Mouse (Mus musculus) cerebellum, postnatal 36 days (tissue): Measurements from ENCODE around the gene Mtx1.
"Not testable (repeated sequence)": the region's sequence is repeated elsewhere in the genome, so short reads cannot be mapped to it uniquely, and the experiment has no call there.

Source experiments
- DNase-seq, 2 experiments: peaks; one replicate each; pipeline ENCODE4 v3.0.0; 2021 to 2022; ENCODE audit warnings: mixed read lengths in 2 of 2

The Mtx1 gene

DNA sequence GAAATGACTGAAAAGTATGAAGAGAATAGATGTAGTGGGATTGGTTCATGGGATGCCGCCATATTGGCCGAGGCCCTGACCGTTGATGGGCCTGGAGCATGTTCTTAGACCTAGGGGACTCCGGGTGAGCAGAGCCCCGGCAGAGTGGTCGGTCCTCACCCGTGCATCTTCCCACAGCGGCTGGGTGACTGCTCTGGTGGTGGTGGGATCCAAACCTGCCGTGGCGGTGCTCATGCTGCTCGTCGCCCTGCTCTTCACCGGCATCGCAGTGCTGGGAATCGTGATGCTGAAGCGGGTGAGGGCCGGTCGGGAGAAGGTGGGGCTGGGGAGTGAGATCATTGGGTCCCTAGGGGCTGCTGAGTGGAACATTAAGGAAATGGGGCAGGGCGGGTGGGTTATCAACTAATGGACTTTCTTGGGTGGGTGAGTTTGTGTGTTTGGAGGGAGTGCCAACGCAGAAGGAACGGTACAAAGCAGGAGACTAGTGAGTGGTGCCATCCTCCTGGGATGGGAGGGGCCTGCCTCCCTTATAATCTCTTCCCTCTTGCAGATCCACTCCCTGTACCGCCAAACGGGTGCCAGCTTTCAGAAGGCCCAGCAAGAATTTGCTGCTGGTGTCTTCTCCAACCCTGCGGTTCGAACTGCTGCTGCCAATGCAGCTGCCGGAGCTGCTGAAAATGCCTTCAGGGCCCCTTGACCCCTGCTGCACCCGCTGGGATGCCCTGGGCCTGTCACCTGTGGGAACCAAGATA is 45.0 kb downstream of the Mtx1 start:
- no peak for DNase-seq

GRCm38 (mm10) chr3:89179056-89179455 is 47.8 kb downstream of the Mtx1 start:
- no peak for DNase-seq

- DNase-seq: no peak
These were observed 48.8 kb downstream of the Mtx1 start for GRCm38 (mm10) chr3:89178107-89178385.

GRCm38 (mm10) chr3:89177242-89178106 is 49.4 kb downstream of the Mtx1 start, which contains the start of gene Scamp3:
Gene Scamp3 (plus strand): TSS chr3:89177473.
- DNase-seq: peak; percentile 83 to 85

- no peak for DNase-seq
These were observed 50.5 kb downstream of the Mtx1 start for GRCm38 (mm10) chr3:89176421-89176820.

DNA sequence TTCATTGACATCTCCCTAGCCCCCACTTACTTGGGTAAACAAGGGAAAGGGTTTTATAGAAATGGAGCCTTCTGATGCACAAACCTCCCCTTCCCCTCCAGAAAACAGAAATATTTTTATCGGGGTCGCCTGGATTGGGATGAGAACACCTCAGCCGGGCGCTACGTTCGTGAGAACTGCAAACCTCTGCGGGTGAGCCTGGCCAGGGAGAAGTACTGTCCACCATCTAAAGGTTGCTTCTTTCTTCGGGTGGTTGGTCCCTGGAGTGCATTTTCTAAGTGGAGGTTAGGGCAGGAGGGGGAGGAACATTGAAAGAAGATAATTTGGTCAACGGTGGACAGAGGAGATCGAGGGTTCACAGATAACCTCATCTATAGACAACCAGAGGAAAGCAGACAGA is 51.3 kb downstream of the Mtx1 start:
- DNase-seq: no peak

- DNase-seq: no peak
These were observed 52.0 kb downstream of the Mtx1 start for GRCm38 (mm10) chr3:89174844-89175243.

GRCm38 (mm10) chr3:89166945-89167344 is 59.9 kb downstream of the Mtx1 start:
- DNase-seq: no peak

GRCm38 (mm10) chr3:89165268-89165870 is 61.5 kb downstream of the Mtx1 start:
- DNase-seq: no peak

- DNase-seq: peak; percentile 90 to 95
These were observed 62.2 kb downstream of the Mtx1 start, which contains the start of gene Clk2 for GRCm38 (mm10) chr3:89164506-89165267. Gene Clk2 (plus strand): TSS chr3:89164795.

- DNase-seq: no peak
These were observed 63.1 kb downstream of the Mtx1 start for GRCm38 (mm10) chr3:89163643-89164245.

- no peak for DNase-seq
These were observed 63.8 kb downstream of the Mtx1 start for GRCm38 (mm10) chr3:89163123-89163522.

- DNase-seq: no peak
These were observed 65.1 kb downstream of the Mtx1 start for GRCm38 (mm10) chr3:89161786-89162185.

DNA sequence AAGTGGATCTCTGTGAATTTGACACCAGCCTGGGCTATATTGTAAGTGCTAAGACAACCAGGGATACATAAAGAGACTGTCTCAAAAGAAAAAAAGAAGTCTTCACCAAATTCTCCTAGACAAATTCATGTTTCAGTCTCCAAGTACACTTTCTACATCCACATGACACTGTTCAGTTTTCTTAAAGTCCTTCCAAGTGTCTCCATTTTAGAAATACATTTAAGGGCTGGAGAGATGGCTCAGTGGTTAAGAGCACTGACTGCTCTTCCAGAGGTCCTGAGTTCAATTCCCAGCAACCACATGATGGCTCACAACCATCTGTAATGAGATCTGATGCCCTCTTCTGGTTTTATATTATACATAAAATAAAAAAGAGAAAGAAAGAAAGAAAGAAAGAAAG is 65.7 kb downstream of the Mtx1 start:
- DNase-seq: not testable (repeated sequence)

DNA sequence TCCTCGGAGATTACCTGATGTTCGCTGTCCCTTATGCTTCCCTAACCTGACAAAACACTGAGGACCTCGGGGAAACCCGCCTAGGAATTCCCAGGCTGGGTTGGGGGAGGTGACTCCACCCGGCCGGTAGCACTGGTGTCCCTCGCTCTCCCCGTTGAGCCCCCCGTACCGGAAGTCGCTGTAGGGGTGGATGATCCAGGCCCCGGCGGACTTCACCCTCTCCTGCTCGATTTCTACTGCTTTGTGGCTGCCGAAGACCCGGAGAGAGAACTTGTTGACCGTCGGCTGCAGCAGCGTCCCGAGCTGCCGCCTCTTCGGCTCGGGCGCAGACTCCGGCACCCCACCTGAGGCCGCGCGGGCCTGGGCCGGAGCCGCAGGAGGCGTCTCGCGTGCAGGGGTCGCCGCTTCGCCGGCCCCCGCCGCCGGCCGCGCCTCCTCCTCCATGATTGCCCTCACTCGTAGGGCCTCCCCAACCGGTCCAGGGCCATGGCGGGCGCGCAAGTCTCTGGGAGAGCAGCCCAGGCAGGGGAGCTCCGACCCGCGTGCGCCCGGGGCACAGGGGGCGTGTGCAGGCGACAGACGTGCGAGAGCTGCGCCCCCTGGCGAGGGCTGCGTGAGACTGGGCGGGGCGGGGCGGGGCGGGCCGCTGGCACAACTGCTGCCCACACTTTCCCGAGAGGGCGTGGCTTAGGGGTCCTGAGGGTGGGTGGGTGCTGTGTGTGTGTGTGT is 67.1 kb downstream of the Mtx1 start, which contains the start of gene Hcn3:
Gene Hcn3, minus strand, starts transcription at position 581 of the 729 bp plus-strand sequence.
- peak; percentile 47 to 65 for DNase-seq

DNA sequence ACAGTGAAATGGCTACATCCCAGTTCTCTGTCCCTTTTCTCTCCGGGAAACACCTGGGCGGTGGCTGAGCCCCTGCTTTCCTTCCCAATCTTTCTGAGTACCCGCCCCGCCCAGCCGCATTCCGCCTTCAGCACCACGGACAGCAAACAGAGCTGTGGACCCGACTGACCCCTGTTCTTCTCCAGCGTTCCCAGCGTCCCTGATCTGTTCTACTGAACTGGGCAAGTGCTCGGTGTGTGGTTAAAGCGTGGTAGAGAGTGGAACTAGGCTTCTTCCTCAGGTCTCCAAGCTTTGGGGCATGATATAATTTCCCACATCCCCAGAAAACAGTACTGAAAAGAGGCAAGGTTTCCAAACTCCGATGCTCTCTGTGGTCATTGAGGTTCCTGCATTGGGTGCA is 67.7 kb downstream of the Mtx1 start:
- no peak for DNase-seq
